Mouse (Mus musculus): ENCODE measurements around the gene Hoxc5.

The Hoxc5 gene

DNA sequence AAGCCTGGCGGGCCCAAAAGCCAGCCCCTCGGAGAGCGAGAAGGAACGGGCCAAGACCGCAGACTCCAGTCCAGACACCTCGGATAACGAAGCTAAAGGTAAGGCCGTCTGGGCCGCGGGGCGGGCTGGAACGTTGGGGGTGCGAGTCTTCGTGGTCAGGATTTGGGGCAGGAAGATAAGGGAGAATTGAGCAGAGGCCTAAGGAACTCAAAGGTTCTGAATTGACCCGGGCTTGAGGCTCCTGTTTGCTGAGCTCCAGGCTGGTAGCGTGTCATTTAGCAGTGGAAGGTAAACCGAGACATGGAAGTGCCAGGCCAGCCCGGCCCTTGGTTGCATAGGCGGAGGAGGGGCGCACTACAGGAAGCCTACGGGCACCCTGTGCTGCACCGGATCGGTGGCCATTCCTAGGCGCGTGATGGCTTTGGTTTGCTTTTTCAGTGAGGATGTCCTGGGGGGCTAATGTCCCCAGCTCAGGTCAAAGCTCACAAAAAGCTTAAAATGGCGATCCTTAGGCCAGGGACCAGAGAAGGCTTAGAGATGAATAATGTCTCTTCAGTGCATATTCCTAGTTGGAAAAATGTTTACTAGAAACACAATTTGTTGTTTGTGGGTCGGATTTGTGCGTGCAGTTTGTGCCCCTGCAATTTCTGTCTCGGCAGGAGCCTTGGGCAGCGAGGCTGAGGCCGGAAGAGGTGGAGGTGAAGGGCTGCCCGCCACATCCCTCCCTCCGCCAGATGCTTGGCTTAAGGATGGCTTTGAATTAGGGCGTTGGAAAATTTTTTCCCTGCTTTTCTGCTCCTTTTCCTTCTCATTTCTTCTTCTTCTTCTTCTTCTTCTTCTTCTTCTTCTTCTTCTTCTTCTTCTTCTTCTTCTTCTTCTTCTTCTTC lies 511 bp downstream of the Hoxc5 start:
- peak; percentile 61 for DNase-seq

GRCm38 (mm10) chr15:102969296-102969695 lies 2.1 kb downstream of the Hoxc5 start:
- no peak for DNase-seq

- DNase-seq = peak; percentile 75
These were observed 3.5 kb downstream of the Hoxc5 start for GRCm38 (mm10) chr15:102970740-102971139.

GRCm38 (mm10) chr15:102972254-102972653 lies 5.0 kb downstream of the Hoxc5 start:
- no peak for DNase-seq

GRCm38 (mm10) chr15:102972753-102973152 lies 5.5 kb downstream of the Hoxc5 start:
- peak; percentile 37 for DNase-seq

- peak; percentile 38 for DNase-seq
These were observed 7.8 kb downstream of the Hoxc5 start for GRCm38 (mm10) chr15:102975034-102975433.

DNA sequence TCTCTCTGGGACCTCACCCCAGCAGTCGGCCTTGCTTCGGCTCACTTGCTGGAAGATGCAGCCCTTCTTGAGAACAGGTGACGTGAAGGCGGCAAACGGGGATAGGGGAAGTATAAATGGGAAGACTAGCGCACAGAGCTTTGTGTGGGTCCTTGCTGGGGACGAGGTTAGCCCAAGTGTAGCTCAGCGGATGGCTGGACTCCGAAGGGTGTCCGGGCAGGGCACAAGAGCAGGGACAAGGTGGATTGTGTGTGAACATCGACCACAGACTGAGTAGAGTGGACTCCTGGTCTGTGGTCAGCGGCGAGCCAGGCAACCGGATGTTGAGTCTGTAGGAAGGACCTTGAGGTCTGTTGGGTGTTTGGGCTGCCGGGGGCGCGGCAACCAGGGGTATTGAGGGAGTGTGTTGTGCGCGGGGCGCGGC lies 8.5 kb downstream of the Hoxc5 start:
- peak; percentile 77 for DNase-seq

- peak; percentile 59 for DNase-seq
These were observed 8.9 kb downstream of the Hoxc5 start, which contains the start of gene Hoxc9 for GRCm38 (mm10) chr15:102976171-102976570. Hoxc9 (plus strand) TSS chr15:102976439.

- peak; percentile 68 for DNase-seq
These were observed 9.6 kb downstream of the Hoxc5 start for GRCm38 (mm10) chr15:102976631-102977422.

DNA sequence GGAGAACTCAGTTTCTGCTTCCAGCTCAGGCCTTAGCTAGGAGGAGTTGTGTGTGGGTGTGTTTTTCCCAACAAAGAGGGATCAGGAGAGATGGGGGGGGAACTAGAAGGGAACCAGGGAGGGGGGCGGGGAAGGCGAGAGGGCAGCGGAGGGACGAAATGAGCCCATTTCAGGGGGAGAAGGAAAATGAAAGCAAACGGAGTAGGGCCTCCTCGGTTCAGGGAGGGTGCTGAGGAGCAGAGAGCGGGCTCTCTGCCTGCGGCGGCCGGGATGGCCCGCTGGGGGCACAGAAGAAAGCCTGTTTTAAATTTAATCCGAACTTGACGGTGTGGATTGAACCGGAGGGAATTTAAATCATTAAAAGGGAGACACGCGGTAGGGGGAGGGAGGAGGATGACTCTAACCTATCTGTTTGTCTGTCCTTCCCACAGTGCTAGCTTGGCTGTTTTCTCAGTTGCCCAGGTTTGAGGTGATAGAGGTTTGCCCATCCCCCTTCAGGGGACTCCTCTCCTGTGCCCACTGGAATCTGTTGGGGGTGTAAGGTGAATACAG lies 10.3 kb downstream of the Hoxc5 start:
- no peak for DNase-seq

- peak; percentile 53 for DNase-seq
These were observed 11.6 kb downstream of the Hoxc5 start for GRCm38 (mm10) chr15:102978615-102979515.

DNA sequence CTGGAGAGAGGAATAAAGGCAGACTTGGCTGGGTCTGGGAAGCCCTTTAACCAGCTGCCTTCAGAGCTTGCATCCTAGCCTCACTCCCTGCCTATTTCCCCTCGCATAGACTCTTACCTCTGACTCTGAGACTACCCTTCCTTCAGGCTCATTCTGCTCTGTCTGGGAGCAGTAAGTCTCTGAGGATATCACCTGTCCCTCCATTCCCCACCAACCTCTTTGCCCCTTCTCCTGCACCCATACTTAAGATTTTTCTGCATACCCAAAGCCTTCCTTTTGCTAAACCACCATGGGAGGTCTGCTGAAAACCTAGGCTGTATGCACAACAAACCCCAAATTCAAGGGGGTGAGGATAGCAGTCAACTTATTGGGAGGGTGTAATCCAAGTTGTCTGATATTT lies 12.7 kb downstream of the Hoxc5 start:
- DNase-seq = no peak

- DNase-seq = no peak
These were observed 13.1 kb downstream of the Hoxc5 start for GRCm38 (mm10) chr15:102980352-102980751.

DNA sequence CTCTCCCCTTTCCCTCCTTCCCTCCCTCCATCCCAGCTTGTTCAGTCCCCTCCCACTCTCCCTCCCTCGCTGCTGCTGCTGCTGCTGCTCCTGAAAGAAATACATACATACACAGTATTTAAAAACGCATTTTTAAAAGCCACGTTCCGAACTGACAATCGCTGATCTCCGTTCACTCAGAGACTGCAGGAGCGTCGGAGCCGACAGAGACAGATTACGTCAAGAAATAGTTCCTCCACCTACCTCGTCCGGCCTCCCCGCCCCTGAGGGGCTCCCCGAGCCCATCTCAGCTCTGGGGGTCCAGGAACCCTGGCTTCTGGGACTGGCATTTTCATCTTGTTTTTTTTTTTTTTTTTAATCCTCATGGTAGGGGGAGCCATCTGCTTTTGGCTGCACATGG lies 13.7 kb downstream of the Hoxc5 start:
- DNase-seq = no peak

- DNase-seq = peak; percentile 80
These were observed 14.4 kb downstream of the Hoxc5 start for GRCm38 (mm10) chr15:102981379-102982288.

DNA sequence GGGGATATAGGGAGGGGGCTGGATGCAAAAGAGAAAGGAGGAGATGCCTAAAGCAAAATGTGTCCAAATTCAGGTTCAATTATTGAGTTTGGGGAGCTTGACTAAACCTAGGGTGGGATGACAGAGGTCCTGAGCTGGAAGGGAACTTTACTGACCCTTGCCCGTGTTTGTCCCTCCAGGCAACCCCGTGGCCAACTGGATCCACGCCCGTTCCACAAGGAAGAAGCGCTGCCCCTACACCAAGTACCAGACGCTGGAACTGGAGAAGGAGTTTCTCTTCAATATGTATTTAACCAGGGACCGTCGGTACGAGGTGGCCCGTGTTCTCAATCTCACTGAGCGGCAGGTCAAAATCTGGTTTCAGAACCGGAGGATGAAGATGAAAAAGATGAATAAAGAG lies 16.5 kb downstream of the Hoxc5 start:
- no peak for DNase-seq

GRCm38 (mm10) chr15:102984521-102984920 lies 17.3 kb downstream of the Hoxc5 start:
- no peak for DNase-seq

DNA sequence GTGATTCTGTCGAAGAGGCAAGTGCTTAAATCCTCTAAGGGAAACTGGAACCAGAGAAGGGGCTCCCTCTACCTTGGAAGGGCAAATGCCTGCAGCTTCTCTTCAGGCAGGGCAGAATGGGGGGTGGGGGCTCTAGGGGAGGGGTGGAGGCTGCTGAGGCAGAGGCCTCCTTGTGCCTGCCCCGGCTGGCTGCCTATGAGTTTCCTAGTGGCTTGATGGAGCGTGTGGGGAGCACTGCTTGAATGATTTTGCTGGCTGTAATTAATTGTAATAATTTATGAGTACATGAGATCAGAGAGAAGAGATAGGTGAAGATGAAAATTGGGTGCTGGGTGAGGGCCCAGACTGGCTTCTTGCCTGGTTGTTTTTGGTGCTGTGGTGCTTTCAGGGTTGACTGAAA lies 17.7 kb downstream of the Hoxc5 start:
- DNase-seq = no peak

DNA sequence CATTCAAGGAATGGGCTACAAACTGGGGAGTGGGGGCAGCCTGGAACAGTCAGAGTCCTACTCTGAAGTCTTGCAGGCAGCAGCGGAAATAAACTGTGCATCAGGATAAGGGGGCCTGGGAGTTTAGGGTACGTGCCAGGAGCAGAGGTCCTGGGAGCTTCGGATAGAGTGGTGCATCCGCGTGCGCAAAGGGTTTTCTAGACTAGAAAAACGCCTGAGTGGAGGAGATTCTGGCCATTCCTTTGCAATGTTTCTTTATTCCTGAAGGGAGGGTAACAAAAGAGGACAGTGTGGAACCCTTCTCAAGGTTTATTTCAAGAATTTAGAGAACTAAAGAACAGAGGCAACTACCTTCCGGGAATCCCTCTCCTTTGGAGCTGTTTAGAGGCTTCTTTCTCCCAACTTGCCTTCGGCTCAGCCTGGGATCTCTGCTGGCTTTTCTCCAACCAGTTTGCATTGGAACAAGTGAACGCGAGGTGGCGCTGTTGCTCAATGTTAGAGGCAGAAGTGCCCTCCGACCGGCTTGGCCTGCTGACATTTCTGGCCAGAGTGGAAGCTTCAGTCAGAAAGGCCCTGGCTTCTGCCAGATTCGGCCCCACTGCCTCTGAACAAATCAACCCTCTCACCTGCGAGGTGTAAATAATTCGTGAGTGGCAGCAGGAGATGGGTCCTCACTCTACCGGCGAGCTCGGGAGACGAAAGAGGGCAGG lies 20.0 kb downstream of the Hoxc5 start:
- DNase-seq = peak; percentile 97

- no peak for DNase-seq
These were observed 20.8 kb downstream of the Hoxc5 start for GRCm38 (mm10) chr15:102988078-102988477.
